Mouse (Mus musculus) stomach, postnatal 0 days (tissue): ENCODE results near the gene Atcay.

Experiments used
- CTCF ChIP-seq: IDR thresholded peaks from 2 replicates; pipeline ENCODE4 v1.5.1; 2016; ENCODE audit warnings: antibody characterized with exemption, low read depth, mild to moderate bottlenecking, moderate library complexity
- EP300 ChIP-seq: optimal IDR thresholded peaks from 2 replicates; pipeline ENCODE3; 2016; ENCODE audit warnings: antibody characterized with exemption

GRCm38 (mm10) chr10:81232580-81233225 is 2.1 kb upstream of the Atcay start, which contains the start of gene Zfr2:
- TF ChIP-seq CTCF (no peak), EP300 (no peak)
